Mouse (Mus musculus): Measurements from ENCODE around the gene Prnd. TPM values are rescaled to one million over a fixed set of nuclear protein-coding genes. Genes with fewer than 3 reads are reported as not detected.

Gene Prnd
- total RNA-seq, 1 experiment: 0.98 TPM

GRCm38 (mm10) chr2:131994971-131995370 lies 44.3 kb downstream of the Prnd start:
- TF ChIP-seq ZC3H11A (IDR thresholded peaks at IDR 0.05; ENCODE audit: borderline replicate concordance, low read depth, low read length) (no peak), CHD2 (IDR thresholded peaks at IDR 0.05; ENCODE audit: low read depth, low read length) (no peak), HCFC1 (IDR thresholded peaks at IDR 0.05; ENCODE audit: borderline replicate concordance, insufficient read depth, low read length) (no peak), ZNF384 (IDR thresholded peaks at IDR 0.05; ENCODE audit: low read depth, low read length) (no peak), MAFK (IDR thresholded peaks at IDR 0.05; ENCODE audit: insufficient read depth, low read depth, low read length) (no peak)
- no peaks in the 10 kb centered on the region for H3K9me3 ChIP-seq (ENCODE audit: control insufficient read depth, insufficient read depth, low read depth, low read length)
- H3K4me1 ChIP-seq (ENCODE audit: control insufficient read depth in 2 of 2, insufficient read depth in 2 of 2, low read length in 2 of 2, poor library complexity in 1 of 2): peaks cover 0 to 2% of the 10 kb centered on the region in 2 experiments; a peak in 1 of 4 replicates
- no peaks in the 10 kb centered on the region for H3K36me3 ChIP-seq (ENCODE audit: control insufficient read depth, insufficient read depth, low read length, poor library complexity, severe bottlenecking)
- in situ Hi-C loops (cut with MboI; ENCODE audit: low sequenced_read_pairs in 2 of 2, unreplicated experiment in 2 of 2): no loop called here
- no peak overlapping the region for H3K27ac ChIP-seq (ENCODE audit: insufficient read depth, low read depth, low read length, poor library complexity, severe bottlenecking)
- DNase-seq (ENCODE audit: low read depth, low spot score): no peak
- H3K9ac ChIP-seq (ENCODE audit: insufficient read depth, low read depth, low read length, poor library complexity, severe bottlenecking): no peak overlapping the region
- no peak overlapping the region for H3K4me3 ChIP-seq (ENCODE audit: insufficient read depth in 1 of 2, low read depth in 1 of 2, low read length in 2 of 2, poor library complexity in 1 of 2, severe bottlenecking in 1 of 2)

- TF ChIP-seq HCFC1 (IDR thresholded peaks at IDR 0.05; ENCODE audit: borderline replicate concordance, insufficient read depth, low read length): no peak
- no peak for TF ChIP-seq ZNF384 (IDR thresholded peaks at IDR 0.05; ENCODE audit: low read depth, low read length)
- no peak for TF ChIP-seq ZC3H11A (IDR thresholded peaks at IDR 0.05; ENCODE audit: borderline replicate concordance, low read depth, low read length)
- TF ChIP-seq CHD2 (IDR thresholded peaks at IDR 0.05; ENCODE audit: low read depth, low read length): no peak
- no peak for TF ChIP-seq MAFK (IDR thresholded peaks at IDR 0.05; ENCODE audit: insufficient read depth, low read depth, low read length)
- Histone ChIP-seq H3K4me3 (ENCODE audit: insufficient read depth in 1 of 2, low read depth in 1 of 2, low read length in 2 of 2, poor library complexity in 1 of 2, severe bottlenecking in 1 of 2) (no peak overlapping the region), H3K27ac (ENCODE audit: insufficient read depth, low read depth, low read length, poor library complexity, severe bottlenecking) (no peak overlapping the region), H3K9me3 (ENCODE audit: control insufficient read depth, insufficient read depth, low read depth, low read length) (no peaks in the 10 kb centered on the region), H3K36me3 (ENCODE audit: control insufficient read depth, insufficient read depth, low read length, poor library complexity, severe bottlenecking) (no peaks in the 10 kb centered on the region), H3K4me1 (ENCODE audit: control insufficient read depth in 2 of 2, insufficient read depth in 2 of 2, low read length in 2 of 2, poor library complexity in 1 of 2) (peaks cover 0 to 2% of the 10 kb centered on the region in 2 experiments; a peak in 1 of 4 replicates), H3K9ac (ENCODE audit: insufficient read depth, low read depth, low read length, poor library complexity, severe bottlenecking) (no peak overlapping the region)
- no peak for DNase-seq (ENCODE audit: low read depth, low spot score)
- in situ Hi-C loops (cut with MboI; ENCODE audit: low sequenced_read_pairs in 2 of 2, unreplicated experiment in 2 of 2): no loop called here
Observed at GRCm38 (mm10) chr2:131995742-131996141, 45.1 kb downstream of the Prnd start.

- H3K9ac ChIP-seq (ENCODE audit: insufficient read depth, low read depth, low read length, poor library complexity, severe bottlenecking): no peak overlapping the region
- H3K4me1 ChIP-seq (ENCODE audit: control insufficient read depth in 2 of 2, insufficient read depth in 2 of 2, low read length in 2 of 2, poor library complexity in 1 of 2): peaks cover 0 to 2% of the 10 kb centered on the region in 2 experiments; a peak in 1 of 4 replicates
- in situ Hi-C loops (cut with MboI; ENCODE audit: low sequenced_read_pairs in 2 of 2, unreplicated experiment in 2 of 2): no loop called here
- TF ChIP-seq ZNF384 (IDR thresholded peaks at IDR 0.05; ENCODE audit: low read depth, low read length) (no peak), MAFK (IDR thresholded peaks at IDR 0.05; ENCODE audit: insufficient read depth, low read depth, low read length) (no peak), HCFC1 (IDR thresholded peaks at IDR 0.05; ENCODE audit: borderline replicate concordance, insufficient read depth, low read length) (no peak), ZC3H11A (IDR thresholded peaks at IDR 0.05; ENCODE audit: borderline replicate concordance, low read depth, low read length) (no peak), CHD2 (IDR thresholded peaks at IDR 0.05; ENCODE audit: low read depth, low read length) (no peak)
- no peak overlapping the region for H3K4me3 ChIP-seq (ENCODE audit: insufficient read depth in 1 of 2, low read depth in 1 of 2, low read length in 2 of 2, poor library complexity in 1 of 2, severe bottlenecking in 1 of 2)
- no peaks in the 10 kb centered on the region for H3K9me3 ChIP-seq (ENCODE audit: control insufficient read depth, insufficient read depth, low read depth, low read length)
- no peak for DNase-seq (ENCODE audit: low read depth, low spot score)
- H3K36me3 ChIP-seq (ENCODE audit: control insufficient read depth, insufficient read depth, low read length, poor library complexity, severe bottlenecking): no peaks in the 10 kb centered on the region
- H3K27ac ChIP-seq (ENCODE audit: insufficient read depth, low read depth, low read length, poor library complexity, severe bottlenecking): no peak overlapping the region
Observed at GRCm38 (mm10) chr2:131996369-131996768, 45.7 kb downstream of the Prnd start.

- in situ Hi-C loops (cut with MboI; ENCODE audit: low sequenced_read_pairs in 2 of 2, unreplicated experiment in 2 of 2): no loop called here
- no peaks in the 10 kb centered on the region for H3K9me3 ChIP-seq (ENCODE audit: control insufficient read depth, insufficient read depth, low read depth, low read length)
- TF ChIP-seq CHD2 (IDR thresholded peaks at IDR 0.05; ENCODE audit: low read depth, low read length) (no peak), ZC3H11A (IDR thresholded peaks at IDR 0.05; ENCODE audit: borderline replicate concordance, low read depth, low read length) (no peak), HCFC1 (IDR thresholded peaks at IDR 0.05; ENCODE audit: borderline replicate concordance, insufficient read depth, low read length) (no peak), ZNF384 (IDR thresholded peaks at IDR 0.05; ENCODE audit: low read depth, low read length) (no peak), MAFK (IDR thresholded peaks at IDR 0.05; ENCODE audit: insufficient read depth, low read depth, low read length) (no peak)
- peaks cover 0 to 2% of the 10 kb centered on the region in 2 experiments; a peak in 1 of 4 replicates for H3K4me1 ChIP-seq (ENCODE audit: control insufficient read depth in 2 of 2, insufficient read depth in 2 of 2, low read length in 2 of 2, poor library complexity in 1 of 2)
- DNase-seq (ENCODE audit: low read depth, low spot score): no peak
- H3K36me3 ChIP-seq (ENCODE audit: control insufficient read depth, insufficient read depth, low read length, poor library complexity, severe bottlenecking): no peaks in the 10 kb centered on the region
- H3K9ac ChIP-seq (ENCODE audit: insufficient read depth, low read depth, low read length, poor library complexity, severe bottlenecking): no peak overlapping the region
- no peak overlapping the region for H3K27ac ChIP-seq (ENCODE audit: insufficient read depth, low read depth, low read length, poor library complexity, severe bottlenecking)
- H3K4me3 ChIP-seq (ENCODE audit: insufficient read depth in 1 of 2, low read depth in 1 of 2, low read length in 2 of 2, poor library complexity in 1 of 2, severe bottlenecking in 1 of 2): no peak overlapping the region
Observed at GRCm38 (mm10) chr2:131997356-131997755, 46.7 kb downstream of the Prnd start.
